Mouse (Mus musculus): ENCODE results near the gene Zdhhc23. TPM values are rescaled to one million over a fixed set of nuclear protein-coding genes. Genes with fewer than 3 reads are reported as not detected.

Zdhhc23 gene
- polyA plus RNA-seq, 1 experiment from 2014 or later, result 0.28 TPM

DNA sequence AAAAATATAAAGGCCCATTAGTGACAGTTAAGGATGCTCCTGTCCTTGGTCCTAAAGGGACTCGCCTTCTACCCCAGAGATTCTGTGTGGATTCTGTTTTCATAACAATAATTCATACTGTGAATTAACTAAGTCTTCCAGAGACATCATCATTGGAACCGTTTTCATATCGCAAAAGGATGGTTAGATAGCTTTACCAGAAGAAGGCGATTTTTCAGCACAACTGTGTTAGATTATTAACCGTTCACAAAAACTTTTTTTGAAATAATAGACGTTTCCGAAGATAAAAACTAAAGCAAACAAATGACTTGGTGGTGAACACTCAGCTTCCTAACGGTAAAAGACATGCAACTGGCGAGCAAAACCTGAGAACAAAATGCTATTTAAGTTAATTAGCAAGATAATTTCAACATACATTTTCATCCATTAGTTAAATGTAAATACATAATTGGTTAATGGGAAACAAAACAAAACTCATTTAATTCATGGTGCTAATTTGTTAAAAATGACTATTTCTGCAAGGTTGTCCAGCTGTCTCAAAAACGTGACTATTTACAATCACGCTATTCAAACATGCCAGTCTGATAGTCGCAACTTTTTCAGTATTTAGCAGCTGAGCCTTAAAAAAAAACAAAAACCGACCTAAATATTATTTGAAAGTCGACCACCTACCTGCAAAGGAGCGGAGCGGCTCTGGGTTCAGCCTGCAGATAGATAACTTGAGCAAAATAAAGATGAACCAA lies 36.0 kb upstream of the Zdhhc23 start:
- WGBS, result 70% methylated on average over 16 of the region's 16 CpGs
- no peaks in the 10 kb centered on the region for H3K4me1 ChIP-seq (replicated peaks; ENCODE audit: control insufficient read depth, insufficient read depth, low read length)
- ATAC-seq (ENCODE audit: low FRiP score) (no peak), DNase-seq (ENCODE audit: low spot score) (no peak)
- no peaks in the 10 kb centered on the region for H3K9me3 ChIP-seq (ENCODE audit: control insufficient read depth, low read length)
- no peak overlapping the region for H3K27ac ChIP-seq (ENCODE audit: low read depth, low read length)
- no peak overlapping the region for H3K4me3 ChIP-seq (ENCODE audit: low read depth, low read length)
- no peak overlapping the region for H3K4me2 ChIP-seq (replicated peaks; ENCODE audit: low read depth, low read length)
- no peaks in the 10 kb centered on the region for H3K27me3 ChIP-seq (ENCODE audit: control insufficient read depth, insufficient read depth, low read length)
- no peak overlapping the region for H3K9ac ChIP-seq (ENCODE audit: low read depth, low read length)
- H3K36me3 ChIP-seq (ENCODE audit: control insufficient read depth, insufficient read depth, low read length), result no peaks in the 10 kb centered on the region

- DNase-seq (ENCODE audit: low spot score) (no peak), ATAC-seq (ENCODE audit: low FRiP score) (no peak)
- WGBS, result 73% methylated on average over 5 of the region's 5 CpGs
- Histone ChIP-seq H3K27me3 (ENCODE audit: control insufficient read depth, insufficient read depth, low read length) (no peaks in the 10 kb centered on the region), H3K9me3 (ENCODE audit: control insufficient read depth, low read length) (no peaks in the 10 kb centered on the region), H3K27ac (ENCODE audit: low read depth, low read length) (no peak overlapping the region), H3K36me3 (ENCODE audit: control insufficient read depth, insufficient read depth, low read length) (no peaks in the 10 kb centered on the region), H3K9ac (ENCODE audit: low read depth, low read length) (no peak overlapping the region), H3K4me1 (replicated peaks; ENCODE audit: control insufficient read depth, insufficient read depth, low read length) (no peaks in the 10 kb centered on the region), H3K4me2 (replicated peaks; ENCODE audit: low read depth, low read length) (no peak overlapping the region), H3K4me3 (ENCODE audit: low read depth, low read length) (no peak overlapping the region)
Observed at GRCm38 (mm10) chr16:44011010-44011409, 31.4 kb upstream of the Zdhhc23 start.

DNA sequence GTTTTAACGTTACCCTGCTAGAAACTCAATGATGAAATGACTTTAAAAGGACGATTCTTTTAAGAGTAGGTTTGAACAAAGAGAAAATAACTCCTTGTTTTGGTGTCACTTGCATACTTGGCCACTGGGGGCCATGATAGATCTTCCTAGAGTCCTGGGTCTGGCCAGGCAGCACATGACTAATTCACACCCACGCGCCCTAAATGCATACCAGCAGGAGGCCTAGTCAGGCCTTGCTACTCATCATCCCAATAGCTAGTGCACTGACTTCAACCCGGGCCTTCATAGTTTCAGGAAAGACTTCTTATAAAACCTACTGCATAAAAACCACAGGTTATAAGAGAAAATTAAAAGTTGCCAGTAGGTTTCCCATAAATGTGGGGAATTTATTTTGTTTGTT lies 22.5 kb upstream of the Zdhhc23 start:
- Histone ChIP-seq H3K4me2 (replicated peaks; ENCODE audit: low read depth, low read length) (no peak overlapping the region), H3K27ac (ENCODE audit: low read depth, low read length) (no peak overlapping the region), H3K4me3 (ENCODE audit: low read depth, low read length) (no peak overlapping the region), H3K9me3 (ENCODE audit: control insufficient read depth, low read length) (no peaks in the 10 kb centered on the region), H3K4me1 (replicated peaks; ENCODE audit: control insufficient read depth, insufficient read depth, low read length) (no peaks in the 10 kb centered on the region), H3K36me3 (ENCODE audit: control insufficient read depth, insufficient read depth, low read length) (no peaks in the 10 kb centered on the region), H3K27me3 (ENCODE audit: control insufficient read depth, insufficient read depth, low read length) (no peaks in the 10 kb centered on the region), H3K9ac (ENCODE audit: low read depth, low read length) (no peak overlapping the region)
- WGBS, result 63% methylated on average over 5 of the region's 5 CpGs
- ATAC-seq (ENCODE audit: low FRiP score) (no peak), DNase-seq (ENCODE audit: low spot score) (no peak)

GRCm38 (mm10) chr16:43999541-43999940 lies 19.9 kb upstream of the Zdhhc23 start:
- H3K9me3 ChIP-seq (ENCODE audit: control insufficient read depth, low read length), result no peaks in the 10 kb centered on the region
- H3K36me3 ChIP-seq (ENCODE audit: control insufficient read depth, insufficient read depth, low read length), result no peaks in the 10 kb centered on the region
- H3K27me3 ChIP-seq (ENCODE audit: control insufficient read depth, insufficient read depth, low read length), result no peaks in the 10 kb centered on the region
- H3K4me2 ChIP-seq (replicated peaks; ENCODE audit: low read depth, low read length), result no peak overlapping the region
- H3K27ac ChIP-seq (ENCODE audit: low read depth, low read length), result no peak overlapping the region
- H3K9ac ChIP-seq (ENCODE audit: low read depth, low read length), result no peak overlapping the region
- H3K4me3 ChIP-seq (ENCODE audit: low read depth, low read length), result no peak overlapping the region
- DNase-seq (ENCODE audit: low spot score), result no peak
- H3K4me1 ChIP-seq (replicated peaks; ENCODE audit: control insufficient read depth, insufficient read depth, low read length), result no peaks in the 10 kb centered on the region
- ATAC-seq (ENCODE audit: low FRiP score), result no peak
- WGBS, result 82% methylated on average over 5 of the region's 5 CpGs

DNA sequence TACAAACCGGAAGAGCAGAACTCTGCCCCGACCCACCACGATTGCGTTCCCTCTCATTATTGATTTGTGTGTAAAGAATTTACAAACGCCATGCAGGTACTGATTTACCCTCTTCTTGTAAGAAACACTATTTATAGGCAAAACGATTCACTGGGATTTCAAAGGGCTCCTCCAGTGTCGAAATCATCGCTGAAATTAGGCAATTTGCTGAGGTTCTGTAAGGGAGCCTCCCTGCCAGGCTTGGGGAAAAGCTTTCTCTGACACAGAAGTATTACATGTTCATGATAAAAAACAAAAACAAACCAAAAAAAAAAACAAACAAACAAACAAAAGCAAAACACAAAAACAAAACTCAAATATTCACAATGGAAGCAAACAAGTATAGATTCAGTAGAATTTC lies 19.5 kb upstream of the Zdhhc23 start:
- ATAC-seq (ENCODE audit: low FRiP score) (no peak), DNase-seq (ENCODE audit: low spot score) (no peak)
- Histone ChIP-seq H3K36me3 (ENCODE audit: control insufficient read depth, insufficient read depth, low read length) (no peaks in the 10 kb centered on the region), H3K4me3 (ENCODE audit: low read depth, low read length) (no peak overlapping the region), H3K27me3 (ENCODE audit: control insufficient read depth, insufficient read depth, low read length) (no peaks in the 10 kb centered on the region), H3K4me1 (replicated peaks; ENCODE audit: control insufficient read depth, insufficient read depth, low read length) (no peaks in the 10 kb centered on the region), H3K4me2 (replicated peaks; ENCODE audit: low read depth, low read length) (no peak overlapping the region), H3K9ac (ENCODE audit: low read depth, low read length) (no peak overlapping the region), H3K9me3 (ENCODE audit: control insufficient read depth, low read length) (no peaks in the 10 kb centered on the region), H3K27ac (ENCODE audit: low read depth, low read length) (no peak overlapping the region)
- WGBS, result 85% methylated on average over 8 of the region's 8 CpGs

DNA sequence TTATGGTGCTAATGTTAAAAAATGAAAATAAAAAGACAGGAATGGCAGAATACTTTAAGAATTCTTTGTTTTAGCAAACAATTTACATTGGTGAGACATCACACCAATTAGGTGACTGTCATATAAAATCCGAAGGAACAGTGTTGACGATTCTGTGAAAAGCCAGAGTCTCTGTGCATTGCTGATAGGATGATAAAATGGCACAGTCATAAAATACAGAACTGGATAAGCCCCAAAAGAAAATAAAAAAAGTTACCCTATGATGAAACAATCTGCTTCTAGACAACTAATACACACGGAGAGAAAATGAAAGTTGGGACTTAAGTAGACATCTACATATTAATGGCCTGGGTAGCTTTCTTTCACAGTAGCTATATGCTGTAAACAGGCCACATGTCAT lies 15.0 kb upstream of the Zdhhc23 start:
- no peaks in the 10 kb centered on the region for H3K36me3 ChIP-seq (ENCODE audit: control insufficient read depth, insufficient read depth, low read length)
- no peak overlapping the region for H3K9ac ChIP-seq (ENCODE audit: low read depth, low read length)
- H3K9me3 ChIP-seq (ENCODE audit: control insufficient read depth, low read length), result no peaks in the 10 kb centered on the region
- no peak for ATAC-seq (ENCODE audit: low FRiP score)
- H3K4me3 ChIP-seq (ENCODE audit: low read depth, low read length), result no peak overlapping the region
- no peak overlapping the region for H3K4me2 ChIP-seq (replicated peaks; ENCODE audit: low read depth, low read length)
- H3K4me1 ChIP-seq (replicated peaks; ENCODE audit: control insufficient read depth, insufficient read depth, low read length), result no peaks in the 10 kb centered on the region
- no peak overlapping the region for H3K27ac ChIP-seq (ENCODE audit: low read depth, low read length)
- no peaks in the 10 kb centered on the region for H3K27me3 ChIP-seq (ENCODE audit: control insufficient read depth, insufficient read depth, low read length)
- WGBS, result 85% methylated on average over 3 of the region's 3 CpGs
- no peak for DNase-seq (ENCODE audit: low spot score)

DNA sequence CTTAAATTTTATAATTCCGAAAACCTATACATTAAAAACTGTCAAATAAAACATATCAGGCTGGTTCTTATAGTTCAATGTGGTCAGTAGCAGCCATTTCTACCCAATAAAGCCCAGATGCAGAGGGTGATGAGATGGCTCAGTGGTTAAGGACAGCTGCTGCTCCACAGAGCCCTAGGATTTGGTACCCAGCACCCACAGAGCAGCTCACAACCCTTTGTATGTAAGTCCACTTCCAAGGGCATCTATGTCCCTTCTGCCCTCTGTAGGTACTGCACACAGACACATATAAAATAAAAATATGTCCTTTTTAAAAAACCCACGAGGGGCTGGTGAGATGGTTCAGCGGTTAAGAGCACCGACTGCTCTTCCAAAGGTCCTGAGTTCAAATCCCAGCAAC lies 6.7 kb upstream of the Zdhhc23 start:
- Histone ChIP-seq H3K4me1 (replicated peaks; ENCODE audit: control insufficient read depth, insufficient read depth, low read length) (no peaks in the 10 kb centered on the region), H3K4me2 (replicated peaks; ENCODE audit: low read depth, low read length) (no peak overlapping the region), H3K9me3 (ENCODE audit: control insufficient read depth, low read length) (no peaks in the 10 kb centered on the region), H3K9ac (ENCODE audit: low read depth, low read length) (no peak overlapping the region), H3K4me3 (ENCODE audit: low read depth, low read length) (no peak overlapping the region), H3K27me3 (ENCODE audit: control insufficient read depth, insufficient read depth, low read length) (no peaks in the 10 kb centered on the region), H3K27ac (ENCODE audit: low read depth, low read length) (no peak overlapping the region), H3K36me3 (ENCODE audit: control insufficient read depth, insufficient read depth, low read length) (no peaks in the 10 kb centered on the region)
- 91% methylated on average over 4 of the region's 4 CpGs for WGBS
- DNase-seq (ENCODE audit: low spot score), result no peak
- no peak for ATAC-seq (ENCODE audit: low FRiP score)

- ATAC-seq (ENCODE audit: low FRiP score), result peak; percentile 26; the same call in 1 of the 2 replicates
Observed at GRCm38 (mm10) chr16:43980110-43980609, 569 bp upstream of the Zdhhc23 start.

DNA sequence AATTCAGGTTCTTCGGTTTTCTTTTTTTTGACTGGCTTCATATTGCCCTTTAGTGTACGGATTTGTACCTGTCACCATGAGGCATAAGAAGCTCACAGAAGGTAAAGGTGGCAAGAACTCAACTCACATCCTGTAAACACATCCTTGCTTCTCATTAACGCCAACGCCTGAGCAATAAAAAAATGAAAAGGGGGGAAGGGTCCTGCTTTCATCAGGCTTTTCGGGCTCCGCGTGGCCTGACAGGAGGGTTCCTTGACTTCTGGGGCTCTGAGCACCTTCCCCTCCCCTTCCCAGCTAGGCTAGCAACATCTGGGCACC lies 622 bp downstream of the Zdhhc23 start:
- Histone ChIP-seq H3K36me3 (ENCODE audit: control insufficient read depth, insufficient read depth, low read length) (no peaks in the 10 kb centered on the region), H3K4me2 (replicated peaks; ENCODE audit: low read depth, low read length) (peak overlapping the region; percentile 99), H3K27ac (ENCODE audit: low read depth, low read length) (no peak overlapping the region), H3K4me1 (replicated peaks; ENCODE audit: control insufficient read depth, insufficient read depth, low read length) (no peaks in the 10 kb centered on the region; the same call in 1 of the 2 replicates), H3K9me3 (ENCODE audit: control insufficient read depth, low read length) (no peaks in the 10 kb centered on the region), H3K27me3 (ENCODE audit: control insufficient read depth, insufficient read depth, low read length) (peaks cover 14% of the 10 kb centered on the region; the same call in 1 of the 2 replicates), H3K4me3 (ENCODE audit: low read depth, low read length) (peak overlapping the region; percentile 67), H3K9ac (ENCODE audit: low read depth, low read length) (peak overlapping the region; percentile 49)
- ATAC-seq (ENCODE audit: low FRiP score) (no peak), DNase-seq (ENCODE audit: low spot score) (no peak)
- WGBS, result 14% methylated on average over 7 of the region's 7 CpGs

More at GRCm38 (mm10) chr16:43980110-43980609, 569 bp upstream of the Zdhhc23 start:
- H3K4me3 ChIP-seq (ENCODE audit: low read depth, low read length), result peak overlapping the region; percentile 67
- no peaks in the 10 kb centered on the region for H3K36me3 ChIP-seq (ENCODE audit: control insufficient read depth, insufficient read depth, low read length)
- no peaks in the 10 kb centered on the region; the same call in 1 of the 2 replicates for H3K4me1 ChIP-seq (replicated peaks; ENCODE audit: control insufficient read depth, insufficient read depth, low read length)
- H3K4me2 ChIP-seq (replicated peaks; ENCODE audit: low read depth, low read length), result peak overlapping the region; percentile 99
- 31% methylated on average over 9 of the region's 9 CpGs for WGBS
- H3K9ac ChIP-seq (ENCODE audit: low read depth, low read length), result no peak overlapping the region; the same call in 1 of the 2 replicates
- H3K27ac ChIP-seq (ENCODE audit: low read depth, low read length), result no peak overlapping the region
- H3K9me3 ChIP-seq (ENCODE audit: control insufficient read depth, low read length), result no peaks in the 10 kb centered on the region
- DNase-seq (ENCODE audit: low spot score), result peak; percentile 44
- peaks cover 14% of the 10 kb centered on the region; the same call in 1 of the 2 replicates for H3K27me3 ChIP-seq (ENCODE audit: control insufficient read depth, insufficient read depth, low read length)

Measured in hindbrain, embryonic 11.5 days (tissue).